Mouse (Mus musculus) hindlimb bud, embryonic 11.5 days (tissue): ENCODE data around the gene Acsm4.

Experiments
- DNase-seq: peaks from one replicate; pipeline ENCODE4 v3.0.0-alpha.2; 2012; ENCODE audit warnings: low read depth, low spot score; ENCODE audit errors: extremely low spot score

The Acsm4 gene

GRCm38 (mm10) chr7:119760527-119760951 is 70.7 kb downstream of the Acsm4 start, which contains the start of gene Acsm3:
Gene Acsm3 (plus strand): TSS chr7:119760923.
- DNase-seq, result no peak

GRCm38 (mm10) chr7:119762166-119762697 is 72.4 kb downstream of the Acsm4 start:
- DNase-seq, result no peak
